Mouse (Mus musculus) heart, postnatal 14 days (tissue): ENCODE results near the gene Tdpoz2. TPM values are rescaled to one million over a fixed set of nuclear protein-coding genes. Genes with fewer than 3 reads are reported as not detected.
"Not testable (repeated sequence)": the region's sequence is repeated elsewhere in the genome, so short reads cannot be mapped to it uniquely, and the experiment has no call there.

ENCODE experiments used
- DNase-seq, 2 experiments: peaks; one replicate each; pipeline ENCODE4 v3.0.0; 2021 to 2022
- intact Hi-C: fragments of 180-260 bp; cut with DNase I; formaldehyde crosslinking; loops from one replicate; pipeline ENCODE4 v1.15.1; 2025
- long read RNA-seq, 2 experiments: library from polyadenylated mRNA; stranded (forward); transcript quantifications; one replicate each; pipeline ENCODE4 v2.0.0; 2021
- total RNA-seq, 2 experiments: library from RNA; stranded (reverse); gene quantifications; 2 replicates each; pipeline ENCODE4 v1.2.3; 2021

Gene Tdpoz2
- not detected for total RNA-seq
- long read RNA-seq, experiment 1 = 0 reads
- long read RNA-seq, experiment 2 = 0 reads

DNA sequence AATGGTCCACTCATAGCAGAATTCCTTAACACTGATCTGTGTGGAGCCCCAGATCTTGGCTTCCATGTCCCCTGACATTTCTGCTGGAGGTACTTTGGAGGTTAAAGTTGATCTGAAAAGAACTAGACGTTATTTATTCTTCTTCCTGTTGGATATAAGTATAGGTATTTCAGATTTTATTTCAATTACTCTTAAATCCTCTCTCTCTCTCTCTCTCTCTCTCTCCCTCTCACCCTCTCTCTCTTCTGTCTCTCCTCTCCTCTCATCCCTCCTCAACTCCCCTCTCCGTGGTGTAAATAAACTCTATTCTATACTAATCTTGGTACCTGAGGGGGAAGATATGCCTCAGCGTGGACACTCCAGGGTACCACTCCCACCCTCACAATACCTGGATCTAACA is at the start of gene Tdpoz2:
TSS of gene Tdpoz2 (minus strand) at position 101 of the 400 bp plus-strand sequence.
- intact Hi-C loops = no loop called here
- no peak for DNase-seq

DNA sequence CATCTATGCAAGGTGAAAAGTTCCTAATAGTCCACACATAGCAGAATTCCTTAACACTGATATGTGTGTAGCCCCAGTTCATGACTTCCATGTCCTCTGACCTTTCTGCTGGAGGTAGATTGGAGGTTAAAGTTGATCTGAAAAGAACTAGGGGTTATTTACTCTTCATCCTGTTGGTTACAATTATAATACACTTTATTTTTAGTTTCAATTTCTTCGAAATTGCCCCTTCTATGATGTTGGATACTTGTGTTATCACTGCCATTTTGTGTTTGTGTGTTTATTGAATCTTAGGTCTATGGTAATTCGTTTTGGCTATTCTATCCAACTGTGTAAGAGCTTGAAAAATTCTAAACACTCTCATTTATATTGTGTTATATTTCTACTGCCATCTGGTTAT is 40.5 kb upstream of the Tdpoz2 start, which contains the start of gene Gm37596:
TSS of gene Gm37596 (minus strand) at position 101 of the 400 bp plus-strand sequence.
- DNase-seq, intact Hi-C loops: not testable (repeated sequence)

DNA sequence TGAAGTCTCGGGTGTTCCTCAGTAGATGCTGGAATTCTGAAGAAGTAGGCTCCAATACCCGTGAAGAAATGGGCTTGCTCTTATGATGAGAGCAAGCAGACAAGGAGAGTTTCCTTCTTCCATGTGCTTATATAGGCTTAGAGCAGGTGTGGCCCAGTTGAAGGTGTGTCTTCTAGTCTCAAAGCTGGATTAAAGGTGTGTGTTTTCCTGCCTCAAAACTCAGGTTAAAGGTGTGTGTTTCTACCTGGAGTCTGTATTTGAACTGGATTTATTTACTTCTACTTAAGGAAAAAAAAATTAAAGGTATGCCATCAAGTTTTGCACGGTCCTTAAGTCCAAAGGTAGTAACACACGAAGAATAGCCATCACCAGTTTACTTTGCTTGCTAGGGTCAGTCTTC is 23.7 kb upstream of the Tdpoz2 start, which contains the start of gene Tdpoz1:
TSS of gene Tdpoz1 (minus strand) at position 101 of the 400 bp plus-strand sequence.
- intact Hi-C loops = not testable (repeated sequence)

DNA sequence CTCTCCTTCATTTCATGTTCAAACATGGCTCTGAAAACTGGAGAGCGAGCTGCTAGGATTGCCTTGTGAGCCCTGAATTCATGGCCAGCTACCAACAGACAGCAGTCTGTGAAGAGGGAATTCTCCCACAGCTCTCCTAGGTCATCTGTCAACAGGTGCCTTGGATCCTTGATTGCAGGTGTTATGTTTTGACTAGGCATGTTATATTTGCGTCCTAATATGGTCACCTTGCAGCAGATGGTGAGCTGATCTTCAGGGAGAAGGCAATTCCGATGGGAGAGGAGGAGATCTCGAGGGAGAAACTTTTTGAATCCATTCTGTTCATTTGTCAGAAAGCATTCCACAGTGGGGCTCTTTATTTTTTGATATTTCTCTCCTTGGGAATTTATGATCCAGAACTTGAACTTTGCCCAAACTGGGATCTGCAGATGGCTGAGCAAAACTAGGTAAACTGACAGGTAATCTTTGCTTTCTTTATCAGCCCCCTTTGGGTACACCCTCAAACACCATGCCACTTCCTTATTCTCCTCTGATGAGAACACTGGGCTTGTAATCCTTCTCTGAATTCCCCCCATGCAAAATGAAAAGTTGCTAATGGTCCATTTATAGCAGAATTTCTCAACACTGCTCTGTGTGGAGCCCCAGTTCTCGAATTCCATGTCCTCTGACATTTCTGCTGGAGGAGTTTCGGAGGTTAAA is 18.5 kb upstream of the Tdpoz2 start:
- intact Hi-C loops, DNase-seq: not testable (repeated sequence)

More for the DNA sequence above, 23.7 kb upstream of the Tdpoz2 start, which contains the start of gene Tdpoz1:
- DNase-seq = not testable (repeated sequence)

DNA sequence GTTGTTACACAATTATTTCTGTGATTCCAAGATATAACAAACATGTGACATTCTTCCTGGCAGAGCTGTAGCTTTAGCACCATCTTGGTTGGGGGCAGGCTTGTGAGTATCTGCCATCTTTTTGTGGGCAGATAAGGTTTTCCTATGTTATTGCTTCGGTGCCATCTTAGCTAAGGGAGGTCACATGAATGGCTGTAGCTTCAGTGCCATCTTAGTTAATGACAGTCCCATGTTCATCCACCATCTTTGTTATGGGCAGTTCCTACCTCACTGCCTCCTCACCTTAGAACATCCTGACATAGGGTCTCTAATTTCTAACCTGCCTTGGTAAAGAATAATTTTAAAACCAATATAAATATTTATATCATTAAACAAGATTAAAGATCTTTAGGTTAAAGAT is 1.8 kb upstream of the Tdpoz2 start:
- intact Hi-C loops = no loop called here

DNA sequence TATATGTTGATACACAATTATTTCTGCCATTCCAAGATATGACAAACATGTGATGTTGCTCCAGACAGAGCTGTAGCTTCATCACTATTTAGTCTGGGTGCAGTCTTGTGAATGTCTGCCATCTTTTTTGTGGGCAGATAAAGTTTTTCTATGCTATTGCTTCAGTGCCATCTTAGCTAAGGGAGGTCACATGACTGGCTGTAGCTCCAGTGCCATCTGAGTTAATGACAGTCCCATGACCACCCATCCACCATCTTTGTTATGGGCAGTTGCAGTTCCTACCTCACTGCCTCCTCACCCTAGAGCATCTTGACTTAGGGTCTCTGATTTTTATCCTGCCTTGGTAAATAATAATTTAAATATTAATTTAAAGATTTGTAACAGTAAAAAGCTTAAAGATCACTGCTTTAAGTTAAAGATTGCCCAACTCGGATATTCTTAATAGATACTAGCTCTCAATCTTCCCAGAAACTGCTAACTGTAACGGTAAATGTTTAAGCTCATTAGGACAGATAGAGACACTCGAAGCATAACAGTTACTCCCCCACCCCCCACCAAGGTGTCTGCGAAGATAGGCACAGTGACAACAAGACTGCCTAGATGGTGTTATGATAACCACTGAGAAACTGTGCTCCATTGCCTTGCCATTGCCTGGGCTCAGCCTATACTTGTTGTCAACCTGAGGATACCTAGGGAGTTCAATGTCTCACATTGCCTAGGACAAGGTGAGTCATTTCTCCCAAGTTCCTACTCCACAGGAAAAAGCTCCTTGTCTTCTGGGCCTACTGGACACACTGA is 21.4 kb downstream of the Tdpoz2 start:
- DNase-seq, intact Hi-C loops: not testable (repeated sequence)

More for the DNA sequence above, 1.8 kb upstream of the Tdpoz2 start:
- DNase-seq = no peak

DNA sequence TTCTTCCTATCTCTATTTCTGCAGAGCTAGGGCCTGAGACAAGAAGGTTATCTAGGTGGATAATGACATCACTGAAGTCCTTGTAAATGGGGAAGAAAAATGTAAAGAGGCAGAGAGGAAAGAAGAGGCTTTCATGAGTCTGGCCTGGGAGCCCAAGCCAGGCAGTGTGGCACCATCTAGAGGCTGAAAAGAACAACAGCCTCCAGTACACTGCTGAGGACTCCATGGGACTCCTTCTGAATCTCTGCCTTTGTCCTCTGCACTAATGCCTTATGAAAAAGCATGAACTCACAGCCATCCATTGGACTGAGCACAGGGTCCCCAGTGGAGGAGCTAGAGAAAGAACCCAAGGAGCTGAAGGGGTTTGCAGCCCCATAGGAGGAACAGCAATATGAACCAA is 43.5 kb downstream of the Tdpoz2 start:
- intact Hi-C loops = loop anchor here (5.0 kb wide), 2 partner anchors 87 to 247 kb away; partner anchors contain the start of gene S100a11
- peak; percentile 32 to 40 for DNase-seq

DNA sequence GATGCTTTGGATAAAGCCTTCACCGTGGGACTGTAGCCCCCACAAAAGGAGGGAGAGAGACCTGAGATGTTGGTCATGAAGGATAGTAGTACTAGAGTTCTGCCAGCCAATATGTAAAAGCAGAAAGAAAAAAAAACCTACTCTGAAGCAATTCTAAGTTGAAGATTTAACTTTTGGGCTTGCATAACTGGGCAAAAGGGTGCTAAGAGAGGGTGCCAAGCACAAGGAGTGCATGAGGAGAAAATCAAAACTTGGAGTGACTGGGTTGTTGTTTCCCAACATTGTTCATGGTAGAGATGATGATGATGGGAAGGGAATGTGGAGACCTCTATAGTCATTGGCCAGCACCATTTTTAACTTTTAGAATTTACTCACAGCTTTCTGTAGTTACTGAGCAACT is 50.6 kb downstream of the Tdpoz2 start:
- intact Hi-C loops = no loop called here
- DNase-seq = no peak

Other genes with a start within 250 kb of the Tdpoz2 start
- under 1 TPM; 0.05 to 0.07 TPM for gene Tchh, start 210.4 kb downstream of the Tdpoz2 start, total RNA-seq
- gene Tchhl1, start 183.9 kb downstream of the Tdpoz2 start, total RNA-seq = not detected
- 100 to 1,000 TPM; 111 to 124 TPM for gene S100a11, start 132.2 kb downstream of the Tdpoz2 start, total RNA-seq
- gene S100a10, start 97.6 kb downstream of the Tdpoz2 start, total RNA-seq = 100 to 1,000 TPM; 129 to 145 TPM
- gene Tdpoz1, start 23.6 kb upstream of the Tdpoz2 start, total RNA-seq = not detected
- gene Gm37596, start 40.4 kb upstream of the Tdpoz2 start, total RNA-seq = not detected
- gene Gm5773, start 120.3 kb upstream of the Tdpoz2 start, total RNA-seq = not detected
- gene Tdpoz4, start 143.7 kb upstream of the Tdpoz2 start, total RNA-seq = not detected
- not detected for gene Tdpoz3, start 173.3 kb upstream of the Tdpoz2 start, total RNA-seq